Mouse (Mus musculus): ENCODE results near the gene Haus7. TPM values are rescaled to one million over a fixed set of nuclear protein-coding genes. Genes with fewer than 3 reads are reported as not detected.

Gene Haus7
- polyA plus RNA-seq, 1 experiment from 2014 or later, result 42.3 TPM

- 42% methylated on average over 1 of the region's 1 CpGs for WGBS
- Histone ChIP-seq H3K27ac (ENCODE audit: low read length) (peak overlapping the region; percentile 65), H3K4me1 (ENCODE audit: control insufficient read depth, insufficient read depth, low read length) (no peaks in the 10 kb centered on the region), H3K9ac (ENCODE audit: low read length) (peak overlapping the region; percentile 66), H3K9me3 (replicated peaks; ENCODE audit: control insufficient read depth, low read length) (no peaks in the 10 kb centered on the region), H3K4me2 (ENCODE audit: low read depth, low read length) (peak overlapping the region; percentile 52), H3K27me3 (ENCODE audit: control insufficient read depth, insufficient read depth, low read length) (peaks cover 6% of the 10 kb centered on the region; the same call in 1 of the 2 replicates), H3K4me3 (ENCODE audit: low read length) (peak overlapping the region; percentile 47), H3K36me3 (ENCODE audit: control insufficient read depth, insufficient read depth) (no peaks in the 10 kb centered on the region)
- ATAC-seq (replicated peaks; ENCODE audit: extremely low read depth, insufficient read depth, low FRiP score), result no peak
Observed at GRCm38 (mm10) chrX:73484076-73484475, 25.2 kb upstream of the Haus7 start.

- no peaks in the 10 kb centered on the region for H3K9me3 ChIP-seq (replicated peaks; ENCODE audit: control insufficient read depth, low read length)
- peak within 1 kb of the TSS; percentile 70 for H3K27ac ChIP-seq (ENCODE audit: low read length)
- H3K4me1 ChIP-seq (ENCODE audit: control insufficient read depth, insufficient read depth, low read length), result no peaks in the 10 kb centered on the region
- 35% methylated on average over 9 of the region's 14 CpGs for WGBS
- H3K27me3 ChIP-seq (ENCODE audit: control insufficient read depth, insufficient read depth, low read length), result peaks cover 6% of the 10 kb centered on the region; the same call in 1 of the 2 replicates
- peak within 1 kb of the TSS; percentile 47 for H3K4me3 ChIP-seq (ENCODE audit: low read length)
- ATAC-seq (replicated peaks; ENCODE audit: extremely low read depth, insufficient read depth, low FRiP score), result peak; percentile 50
- no peaks in the 10 kb centered on the region for H3K36me3 ChIP-seq (ENCODE audit: control insufficient read depth, insufficient read depth)
- H3K4me2 ChIP-seq (ENCODE audit: low read depth, low read length), result peak within 1 kb of the TSS; percentile 52
- H3K9ac ChIP-seq (ENCODE audit: low read length), result peak within 1 kb of the TSS; percentile 66
Observed at GRCm38 (mm10) chrX:73483484-73483810, 24.6 kb upstream of the Haus7 start, which contains the start of gene Bgn. Bgn (plus strand) TSS chrX:73483602.

- H3K4me3 ChIP-seq (ENCODE audit: low read length), result no peak overlapping the region
Observed at GRCm38 (mm10) chrX:73482643-73483483, 24.0 kb upstream of the Haus7 start.

GRCm38 (mm10) chrX:73480334-73480733 is 21.5 kb upstream of the Haus7 start:
- H3K4me3 ChIP-seq (ENCODE audit: low read length), result no peak overlapping the region
- no peak for ATAC-seq (replicated peaks; ENCODE audit: extremely low read depth, insufficient read depth, low FRiP score)
- H3K36me3 ChIP-seq (ENCODE audit: control insufficient read depth, insufficient read depth), result no peaks in the 10 kb centered on the region
- WGBS, result 29% methylated on average over 2 of the region's 2 CpGs
- no peaks in the 10 kb centered on the region for H3K4me1 ChIP-seq (ENCODE audit: control insufficient read depth, insufficient read depth, low read length)
- no peaks in the 10 kb centered on the region for H3K9me3 ChIP-seq (replicated peaks; ENCODE audit: control insufficient read depth, low read length)
- peaks cover 7% of the 10 kb centered on the region; the same call in 1 of the 2 replicates for H3K27me3 ChIP-seq (ENCODE audit: control insufficient read depth, insufficient read depth, low read length)
- no peak overlapping the region for H3K9ac ChIP-seq (ENCODE audit: low read length)
- no peak overlapping the region for H3K4me2 ChIP-seq (ENCODE audit: low read depth, low read length)
- H3K27ac ChIP-seq (ENCODE audit: low read length), result peak overlapping the region; percentile 9; the same call in 1 of the 2 replicates

More at GRCm38 (mm10) chrX:73482643-73483483, 24.0 kb upstream of the Haus7 start:
- H3K9me3 ChIP-seq (replicated peaks; ENCODE audit: control insufficient read depth, low read length), result no peaks in the 10 kb centered on the region
- H3K27ac ChIP-seq (ENCODE audit: low read length), result peak overlapping the region; percentile 70
- H3K4me1 ChIP-seq (ENCODE audit: control insufficient read depth, insufficient read depth, low read length), result no peaks in the 10 kb centered on the region
- WGBS, result 12% methylated on average over 4 of the region's 4 CpGs
- peaks cover 6% of the 10 kb centered on the region; the same call in 1 of the 2 replicates for H3K27me3 ChIP-seq (ENCODE audit: control insufficient read depth, insufficient read depth, low read length)
- no peak for ATAC-seq (replicated peaks; ENCODE audit: extremely low read depth, insufficient read depth, low FRiP score)
- no peak overlapping the region for H3K9ac ChIP-seq (ENCODE audit: low read length)
- H3K36me3 ChIP-seq (ENCODE audit: control insufficient read depth, insufficient read depth), result no peaks in the 10 kb centered on the region
- peak overlapping the region; percentile 52; the same call in 1 of the 2 replicates for H3K4me2 ChIP-seq (ENCODE audit: low read depth, low read length)

- peak overlapping the region; percentile 1; the same call in 1 of the 2 replicates for H3K27ac ChIP-seq (ENCODE audit: low read length)
- H3K9me3 ChIP-seq (replicated peaks; ENCODE audit: control insufficient read depth, low read length), result no peaks in the 10 kb centered on the region
- peaks cover 3% of the 10 kb centered on the region; the same call in 1 of the 2 replicates for H3K4me1 ChIP-seq (ENCODE audit: control insufficient read depth, insufficient read depth, low read length)
- ATAC-seq (replicated peaks; ENCODE audit: extremely low read depth, insufficient read depth, low FRiP score), result no peak
- no peak overlapping the region for H3K4me2 ChIP-seq (ENCODE audit: low read depth, low read length)
- H3K9ac ChIP-seq (ENCODE audit: low read length), result no peak overlapping the region
- H3K4me3 ChIP-seq (ENCODE audit: low read length), result no peak overlapping the region
- H3K27me3 ChIP-seq (ENCODE audit: control insufficient read depth, insufficient read depth, low read length), result peaks cover 7% of the 10 kb centered on the region; the same call in 1 of the 2 replicates
- no peaks in the 10 kb centered on the region for H3K36me3 ChIP-seq (ENCODE audit: control insufficient read depth, insufficient read depth)
Observed at GRCm38 (mm10) chrX:73479656-73480055, 20.8 kb upstream of the Haus7 start.

- Histone ChIP-seq H3K9me3 (replicated peaks; ENCODE audit: control insufficient read depth, low read length) (no peaks in the 10 kb centered on the region), H3K4me3 (ENCODE audit: low read length) (no peak overlapping the region), H3K4me1 (ENCODE audit: control insufficient read depth, insufficient read depth, low read length) (peaks cover 3% of the 10 kb centered on the region; the same call in 1 of the 2 replicates), H3K36me3 (ENCODE audit: control insufficient read depth, insufficient read depth) (no peaks in the 10 kb centered on the region), H3K27ac (ENCODE audit: low read length) (no peak overlapping the region; the same call in 1 of the 2 replicates), H3K9ac (ENCODE audit: low read length) (no peak overlapping the region), H3K27me3 (ENCODE audit: control insufficient read depth, insufficient read depth, low read length) (0 out of 2 replicates have a peak, but pooled peaks cover 2% of the 10 kb centered on the region), H3K4me2 (ENCODE audit: low read depth, low read length) (no peak overlapping the region)
- no peak for ATAC-seq (replicated peaks; ENCODE audit: extremely low read depth, insufficient read depth, low FRiP score)
- 61% methylated on average over 2 of the region's 2 CpGs for WGBS
Observed at GRCm38 (mm10) chrX:73477500-73477899, 18.7 kb upstream of the Haus7 start.

- Histone ChIP-seq H3K27me3 (ENCODE audit: control insufficient read depth, insufficient read depth, low read length) (0 out of 2 replicates have a peak, but pooled peaks cover 2% of the 10 kb centered on the region), H3K36me3 (ENCODE audit: control insufficient read depth, insufficient read depth) (no peaks in the 10 kb centered on the region), H3K9me3 (replicated peaks; ENCODE audit: control insufficient read depth, low read length) (no peaks in the 10 kb centered on the region), H3K27ac (ENCODE audit: low read length) (peak overlapping the region; percentile 74), H3K4me3 (ENCODE audit: low read length) (no peak overlapping the region), H3K4me2 (ENCODE audit: low read depth, low read length) (no peak overlapping the region), H3K4me1 (ENCODE audit: control insufficient read depth, insufficient read depth, low read length) (peaks cover 3% of the 10 kb centered on the region; the same call in 1 of the 2 replicates), H3K9ac (ENCODE audit: low read length) (no peak overlapping the region)
- 53% methylated on average over 2 of the region's 2 CpGs for WGBS
- ATAC-seq (replicated peaks; ENCODE audit: extremely low read depth, insufficient read depth, low FRiP score), result peak; percentile 71
Observed at GRCm38 (mm10) chrX:73476621-73477020, 17.8 kb upstream of the Haus7 start.

- no peak overlapping the region for H3K4me3 ChIP-seq (ENCODE audit: low read length)
- no peaks in the 10 kb centered on the region for H3K36me3 ChIP-seq (ENCODE audit: control insufficient read depth, insufficient read depth)
- H3K9ac ChIP-seq (ENCODE audit: low read length), result no peak overlapping the region
- peak overlapping the region; percentile 44 for H3K27ac ChIP-seq (ENCODE audit: low read length)
- no peaks in the 10 kb centered on the region for H3K9me3 ChIP-seq (replicated peaks; ENCODE audit: control insufficient read depth, low read length)
- no peak overlapping the region for H3K4me2 ChIP-seq (ENCODE audit: low read depth, low read length)
- no peak for ATAC-seq (replicated peaks; ENCODE audit: extremely low read depth, insufficient read depth, low FRiP score)
- 0 out of 2 replicates have a peak, but pooled peaks cover 2% of the 10 kb centered on the region for H3K27me3 ChIP-seq (ENCODE audit: control insufficient read depth, insufficient read depth, low read length)
- 74% methylated on average over 1 of the region's 1 CpGs for WGBS
- H3K4me1 ChIP-seq (ENCODE audit: control insufficient read depth, insufficient read depth, low read length), result peaks cover 3% of the 10 kb centered on the region; the same call in 1 of the 2 replicates
Observed at GRCm38 (mm10) chrX:73475658-73476256, 16.9 kb upstream of the Haus7 start.

Data from heart, embryonic 16.5 days (tissue).